Mouse (Mus musculus): ENCODE results near the gene Stxbp6. TPM values are rescaled to one million over a fixed set of nuclear protein-coding genes. Genes with fewer than 3 reads are reported as not detected.

Gene Stxbp6
- total RNA-seq, 2 experiments from 2014 or later: 1.3 to 1.5 TPM

DNA sequence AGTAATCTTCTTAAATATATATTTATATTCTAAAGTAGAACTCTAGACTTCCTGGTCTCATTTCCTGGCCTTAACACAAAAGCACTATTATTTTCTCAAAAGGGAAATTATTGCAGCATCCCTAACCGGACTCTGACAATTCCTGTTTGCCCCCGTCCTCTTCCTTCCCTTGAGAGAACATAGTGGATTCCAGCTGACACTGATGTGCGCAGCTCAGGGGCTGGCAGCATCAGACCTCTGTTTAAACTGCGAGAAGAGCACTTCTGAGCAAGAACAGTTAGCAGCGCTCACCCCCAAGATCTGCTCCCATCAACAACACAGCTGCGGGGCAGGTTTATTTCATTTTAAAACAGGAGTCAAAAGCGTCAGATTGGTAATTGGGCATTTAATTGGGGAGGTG lies 142.8 kb downstream of the Stxbp6 start:
- no peak for ATAC-seq (replicated peaks; ENCODE audit: low FRiP score, poor library complexity, severe bottlenecking)

DNA sequence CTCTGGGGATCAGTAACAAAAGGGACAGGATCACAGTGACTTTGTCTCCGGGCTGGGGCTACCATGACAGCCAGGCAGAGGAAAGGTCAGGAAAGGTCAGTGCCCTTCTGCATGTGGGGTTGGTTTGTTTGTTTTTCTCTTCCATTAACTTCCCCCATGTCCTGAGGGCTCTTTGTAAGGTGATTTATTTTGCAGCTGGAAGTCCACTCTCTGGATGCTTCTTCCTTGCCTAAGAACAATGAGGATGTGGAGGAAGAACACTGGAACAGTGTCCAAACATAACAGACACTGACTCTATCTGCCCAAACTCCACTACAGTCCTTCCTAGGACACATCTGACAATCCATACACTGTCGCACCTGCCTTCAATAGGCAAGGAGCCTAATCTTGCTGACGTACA lies 146.1 kb downstream of the Stxbp6 start:
- no peak for ATAC-seq (replicated peaks; ENCODE audit: low FRiP score, poor library complexity, severe bottlenecking)

DNA sequence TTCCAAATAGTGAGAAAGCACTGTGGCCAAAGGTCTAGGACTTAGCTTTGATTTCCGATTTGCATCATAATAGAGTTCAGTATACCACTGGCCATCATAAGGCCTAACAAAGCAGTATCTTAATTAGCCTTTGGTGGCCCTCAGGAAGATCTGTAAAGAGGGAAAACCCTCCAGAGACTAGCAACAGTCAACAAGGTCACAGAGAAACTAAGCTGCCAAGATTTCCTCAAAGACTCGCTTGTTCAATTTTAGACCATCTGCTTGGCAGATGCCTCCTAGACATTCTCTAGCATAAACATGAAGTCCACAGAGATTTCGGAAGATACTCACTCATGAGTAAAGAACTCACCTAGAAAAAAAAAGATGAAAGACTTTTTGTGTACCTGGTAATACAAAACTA lies 148.6 kb downstream of the Stxbp6 start:
- no peak for ATAC-seq (replicated peaks; ENCODE audit: low FRiP score, poor library complexity, severe bottlenecking)

DNA sequence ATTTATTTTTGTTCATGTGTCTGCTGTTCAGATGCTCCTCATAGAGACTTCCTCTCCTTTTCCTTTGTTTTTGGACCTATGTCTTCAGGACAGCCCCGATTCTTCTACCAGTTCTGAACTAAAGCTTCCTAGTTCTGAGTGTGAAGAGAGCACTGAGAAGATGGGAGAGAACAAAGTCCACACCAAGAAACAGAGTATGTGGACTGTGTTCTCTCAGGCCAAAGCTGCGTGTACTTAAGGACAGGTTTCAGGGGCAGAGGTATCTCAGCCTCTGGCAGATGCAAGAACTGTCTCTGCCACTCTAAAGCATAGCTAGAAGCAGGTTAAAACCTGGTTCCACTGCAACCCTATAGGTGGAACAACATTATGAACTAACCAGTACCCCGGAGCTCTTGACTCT lies 151.2 kb downstream of the Stxbp6 start:
- ATAC-seq (replicated peaks; ENCODE audit: low FRiP score, poor library complexity, severe bottlenecking): no peak

DNA sequence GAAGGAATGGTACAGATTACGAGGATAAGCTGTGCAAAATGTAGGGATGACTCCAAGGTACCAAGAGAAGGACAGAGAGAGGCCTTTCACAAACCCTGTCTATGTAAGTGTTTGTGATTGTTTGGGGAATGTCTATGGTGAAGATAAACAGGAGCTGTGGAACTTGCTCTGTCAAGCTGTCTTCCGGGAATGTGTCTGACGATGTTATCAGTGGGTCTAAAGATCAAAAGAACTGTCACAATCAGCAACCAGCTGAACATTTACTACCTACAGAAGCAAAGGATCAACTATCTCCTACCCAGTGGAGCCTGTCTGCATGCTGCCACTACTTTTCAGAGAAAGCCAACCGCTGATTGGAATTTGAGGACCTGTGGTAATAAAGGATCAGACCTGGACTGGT lies 152.3 kb downstream of the Stxbp6 start:
- ATAC-seq (replicated peaks; ENCODE audit: low FRiP score, poor library complexity, severe bottlenecking): no peak

DNA sequence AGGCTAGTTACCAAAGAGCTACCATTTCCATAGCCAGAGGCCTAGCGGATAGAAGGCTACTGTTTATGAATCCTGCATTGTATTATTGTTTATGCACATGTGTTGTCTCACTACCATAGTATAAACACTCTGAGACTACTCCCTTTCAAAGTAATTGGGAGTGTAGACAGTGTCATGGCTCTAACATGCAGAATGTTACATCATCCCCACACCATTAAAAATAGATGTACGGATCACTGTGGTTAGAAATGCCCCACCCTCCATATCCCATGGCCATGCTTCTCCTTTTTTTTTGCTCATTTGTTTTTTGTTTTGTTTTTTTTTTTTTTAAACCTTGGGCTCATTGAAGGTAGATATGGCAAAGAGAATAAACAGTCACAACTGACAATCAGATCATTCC lies 154.9 kb downstream of the Stxbp6 start:
- no peak for ATAC-seq (replicated peaks; ENCODE audit: low FRiP score, poor library complexity, severe bottlenecking)

DNA sequence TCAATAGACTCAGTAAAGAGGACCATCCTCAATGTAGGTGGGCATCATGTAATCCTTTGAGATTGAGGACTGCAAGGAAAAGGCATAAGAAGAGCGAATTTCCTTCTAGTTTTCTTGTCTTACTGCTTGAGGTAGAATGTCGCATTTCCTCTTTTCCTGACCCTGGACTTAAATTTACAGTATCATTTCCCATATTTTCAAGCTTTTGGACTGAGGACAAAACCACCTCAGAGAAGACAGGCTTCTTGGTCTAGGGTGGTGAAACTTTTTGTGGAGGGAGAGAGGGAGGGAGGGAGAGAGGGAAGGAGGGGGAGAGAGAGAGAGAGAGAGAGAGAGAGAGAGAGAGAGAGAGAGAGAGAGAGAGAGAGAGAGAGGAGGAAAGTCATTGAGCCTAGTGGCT lies 155.6 kb downstream of the Stxbp6 start:
- ATAC-seq (replicated peaks; ENCODE audit: low FRiP score, poor library complexity, severe bottlenecking): no peak

DNA sequence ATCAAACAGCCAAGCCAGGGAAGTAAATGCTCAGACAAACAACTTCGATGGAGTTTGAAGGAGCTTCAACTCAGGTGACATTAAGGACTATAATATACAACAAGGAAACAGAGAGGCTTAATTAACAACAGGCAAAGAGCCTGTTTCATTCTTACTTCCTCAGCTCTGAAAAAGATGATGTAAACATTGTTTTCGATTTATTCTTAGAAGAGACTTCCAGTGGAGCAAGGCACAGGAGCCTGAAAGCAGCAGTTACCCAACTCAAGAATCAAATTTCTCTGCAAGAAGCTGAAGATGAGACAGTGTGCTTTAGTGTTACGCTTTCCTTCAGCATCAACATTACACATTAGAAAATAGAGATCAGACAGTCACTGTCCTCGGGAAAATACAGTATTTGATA lies 160.7 kb downstream of the Stxbp6 start:
- no peak for ATAC-seq (replicated peaks; ENCODE audit: low FRiP score, poor library complexity, severe bottlenecking)

DNA sequence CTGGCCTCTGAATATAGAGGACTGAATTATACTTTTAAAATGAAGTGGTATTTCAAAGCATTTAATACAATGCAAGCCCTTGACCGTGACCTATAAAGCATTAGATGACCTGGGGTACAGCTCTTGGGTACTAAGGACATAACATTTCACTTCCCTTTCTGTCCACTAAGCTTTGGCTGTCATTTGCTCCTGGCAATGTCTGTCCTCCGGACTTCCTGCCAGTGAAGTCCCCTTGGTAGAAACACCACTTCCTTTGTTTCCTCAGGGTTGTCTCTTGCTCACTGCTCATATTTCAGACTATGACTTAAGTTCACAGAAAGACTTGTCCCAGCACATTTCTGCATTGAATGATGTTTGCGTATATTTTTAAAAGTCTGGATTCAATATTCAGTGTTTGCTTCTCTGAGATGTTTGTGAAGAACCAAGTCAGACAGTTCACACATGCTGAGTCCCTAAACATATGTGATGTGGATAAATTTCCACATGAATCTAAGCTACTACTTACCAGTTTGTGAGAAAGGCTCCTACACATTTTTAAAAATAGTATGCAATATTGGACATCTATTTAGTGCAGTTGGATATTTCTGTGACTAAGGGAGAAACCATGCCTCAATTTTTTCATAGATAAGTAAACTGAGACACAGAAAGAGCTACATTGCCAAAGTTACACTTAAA lies 166.3 kb downstream of the Stxbp6 start:
- ATAC-seq (replicated peaks; ENCODE audit: low FRiP score, poor library complexity, severe bottlenecking): no peak

DNA sequence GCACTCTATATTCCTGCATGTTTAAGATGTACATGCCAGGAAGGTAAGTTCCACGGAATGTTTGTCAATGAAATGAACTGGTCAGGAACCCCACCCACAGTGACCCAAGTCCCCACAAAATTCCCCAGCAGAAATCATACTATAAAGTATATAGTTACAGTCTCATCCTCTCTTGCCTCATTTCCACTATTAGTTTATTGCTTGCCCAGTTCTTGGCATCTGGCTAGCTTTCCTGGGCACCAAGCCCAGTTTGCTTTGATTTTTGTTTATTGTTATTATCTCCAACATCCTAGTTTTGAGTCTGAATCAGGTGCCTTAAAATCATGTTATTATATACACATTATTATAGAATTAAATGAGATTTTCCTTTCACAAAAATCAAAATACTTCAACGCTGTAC lies 168.5 kb downstream of the Stxbp6 start:
- ATAC-seq (replicated peaks; ENCODE audit: low FRiP score, poor library complexity, severe bottlenecking): no peak

DNA sequence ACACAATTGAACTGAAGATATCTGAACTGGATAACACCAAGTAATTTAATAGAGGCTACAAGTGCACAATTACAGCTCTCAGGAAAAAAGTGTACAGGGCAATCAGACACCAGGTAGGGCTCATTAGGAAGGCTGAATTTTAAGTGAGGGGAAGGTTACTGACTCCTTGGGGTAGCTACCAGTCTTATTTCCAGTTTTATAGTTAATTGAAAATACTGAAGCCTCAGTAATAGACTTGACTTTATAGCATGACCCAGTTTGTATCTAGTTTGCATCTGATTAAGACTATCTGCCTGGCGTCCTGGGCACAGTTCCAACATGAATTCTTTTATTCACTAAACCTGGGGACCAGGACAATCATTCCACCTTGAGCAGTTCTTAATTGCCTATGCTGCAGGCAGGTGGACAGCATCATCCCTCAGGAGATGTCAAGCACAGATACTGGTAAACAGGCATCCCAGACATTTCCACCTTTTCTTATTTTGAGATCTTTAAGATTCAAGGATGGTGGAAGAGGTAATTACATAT lies 171.2 kb downstream of the Stxbp6 start:
- no peak for ATAC-seq (replicated peaks; ENCODE audit: low FRiP score, poor library complexity, severe bottlenecking)

DNA sequence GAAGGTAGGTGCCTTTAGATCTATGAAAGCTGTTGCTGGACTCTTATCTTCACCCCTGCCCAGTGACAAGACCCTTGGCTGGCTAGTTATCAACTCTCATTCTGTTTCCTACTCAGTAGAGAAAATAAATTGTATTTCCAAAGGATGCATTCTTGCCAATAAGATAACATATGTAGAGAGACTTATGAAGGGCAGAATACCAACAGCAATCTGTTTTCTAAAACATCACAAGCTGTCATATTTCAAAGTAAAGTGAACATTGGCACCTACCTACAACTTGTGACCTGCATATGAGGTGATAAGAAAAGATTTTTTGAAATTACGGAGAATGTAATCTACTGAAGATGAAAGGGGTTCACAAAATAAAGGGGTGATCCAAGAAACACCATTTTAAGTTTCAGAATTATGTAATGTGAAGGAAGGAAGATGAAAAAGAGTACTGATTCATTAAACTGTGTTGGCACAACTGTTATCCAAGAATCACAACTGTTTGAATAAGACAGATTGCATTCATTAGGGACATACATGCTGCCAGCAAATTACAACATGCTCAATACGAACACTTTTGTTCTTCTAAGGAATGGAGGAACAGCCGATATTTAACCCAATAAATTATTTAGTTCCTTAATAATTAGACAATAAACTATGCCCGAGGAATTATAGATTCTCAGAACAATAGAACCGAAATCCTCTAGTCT lies 175.2 kb downstream of the Stxbp6 start:
- ATAC-seq (replicated peaks; ENCODE audit: low FRiP score, poor library complexity, severe bottlenecking): no peak

DNA sequence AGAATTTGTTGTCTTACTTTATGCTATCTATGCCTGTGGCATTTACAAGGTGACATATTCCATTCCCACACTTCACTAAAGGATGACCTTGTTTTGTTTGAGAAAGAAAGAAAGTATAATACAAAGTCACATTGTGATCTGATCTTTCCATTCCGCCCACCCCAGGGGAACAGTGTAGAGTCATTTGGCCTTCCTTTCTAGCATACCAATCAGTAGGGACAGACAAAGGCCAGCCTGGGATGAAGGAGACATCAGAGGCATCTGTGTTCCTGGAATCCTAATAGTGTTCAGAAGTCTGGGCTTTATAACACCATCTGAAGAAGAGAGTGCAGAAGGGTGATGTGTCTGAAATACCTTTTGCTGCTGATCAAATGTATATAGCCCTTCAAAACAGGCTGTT lies 178.0 kb downstream of the Stxbp6 start:
- ATAC-seq (replicated peaks; ENCODE audit: low FRiP score, poor library complexity, severe bottlenecking): no peak

DNA sequence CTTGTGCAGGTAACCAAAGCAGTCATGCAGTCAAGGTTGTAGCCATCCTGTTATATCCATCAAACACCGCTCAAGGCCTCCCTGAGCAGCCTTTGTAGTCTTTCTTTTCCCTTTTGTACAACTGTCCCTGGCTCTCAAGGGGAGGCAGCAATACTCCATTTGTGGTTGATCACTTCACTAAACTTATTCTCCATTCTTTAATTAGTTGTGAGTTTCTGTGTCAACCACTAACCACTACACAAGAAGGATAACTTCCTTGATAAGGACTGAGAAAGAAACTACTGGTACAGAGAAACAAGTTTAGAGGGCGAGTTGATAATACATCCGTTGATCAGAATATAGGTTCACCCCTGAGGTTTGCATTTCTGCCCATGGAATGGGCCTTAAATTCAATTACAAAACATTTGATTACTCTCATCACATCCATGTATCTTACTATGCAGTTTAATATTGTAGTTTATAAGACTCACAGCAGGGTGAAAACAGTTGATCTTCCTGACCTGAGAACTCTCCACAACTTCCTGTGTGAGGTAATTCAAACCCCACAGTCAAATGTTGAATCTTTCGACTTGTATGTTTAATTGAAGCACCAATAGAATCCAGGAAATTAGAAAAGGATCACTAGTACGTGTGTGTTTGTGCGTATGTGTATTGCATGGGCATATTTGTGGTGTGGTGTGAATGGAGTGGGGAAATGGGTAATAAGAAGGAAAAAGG lies 184.7 kb downstream of the Stxbp6 start:
- ATAC-seq (replicated peaks; ENCODE audit: low FRiP score, poor library complexity, severe bottlenecking): no peak

DNA sequence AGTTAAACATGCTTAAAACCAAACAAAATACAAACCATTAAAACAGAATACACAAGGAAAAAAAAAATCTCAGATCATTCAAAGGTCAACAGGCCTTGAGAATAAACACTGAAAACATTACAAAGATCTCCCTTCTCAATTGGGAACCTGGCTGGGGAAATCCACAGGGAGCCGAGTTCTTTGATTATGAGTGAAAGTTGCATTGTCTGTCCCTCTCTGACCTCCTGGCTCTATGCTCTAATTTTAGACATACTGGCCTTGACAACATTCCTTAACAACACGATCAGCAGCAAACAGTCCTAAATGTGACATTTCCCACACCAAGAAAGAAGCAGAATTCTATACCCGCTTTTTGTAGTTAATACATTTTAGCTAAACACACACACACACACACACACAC lies 187.7 kb downstream of the Stxbp6 start:
- no peak for ATAC-seq (replicated peaks; ENCODE audit: low FRiP score, poor library complexity, severe bottlenecking)

DNA sequence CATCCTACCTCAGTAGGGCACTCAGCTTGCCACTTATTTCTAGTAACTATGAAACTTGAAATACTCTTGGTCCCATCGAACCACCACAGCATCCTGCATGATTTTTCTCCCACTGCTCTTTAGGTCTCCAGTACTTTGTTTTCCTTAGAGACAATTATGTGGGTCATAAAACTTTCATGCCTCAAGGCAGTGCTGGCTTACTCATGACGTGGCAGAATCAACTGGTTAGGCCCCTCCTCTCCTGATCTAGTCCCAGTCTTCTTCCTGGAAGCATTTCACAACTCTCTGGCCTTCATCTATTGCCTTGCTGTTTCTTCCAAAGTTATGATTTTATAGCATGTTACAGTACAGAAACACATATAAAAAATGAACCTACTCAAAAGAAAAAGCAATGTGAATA lies 201.8 kb downstream of the Stxbp6 start:
- no peak for ATAC-seq (replicated peaks; ENCODE audit: low FRiP score, poor library complexity, severe bottlenecking)

DNA sequence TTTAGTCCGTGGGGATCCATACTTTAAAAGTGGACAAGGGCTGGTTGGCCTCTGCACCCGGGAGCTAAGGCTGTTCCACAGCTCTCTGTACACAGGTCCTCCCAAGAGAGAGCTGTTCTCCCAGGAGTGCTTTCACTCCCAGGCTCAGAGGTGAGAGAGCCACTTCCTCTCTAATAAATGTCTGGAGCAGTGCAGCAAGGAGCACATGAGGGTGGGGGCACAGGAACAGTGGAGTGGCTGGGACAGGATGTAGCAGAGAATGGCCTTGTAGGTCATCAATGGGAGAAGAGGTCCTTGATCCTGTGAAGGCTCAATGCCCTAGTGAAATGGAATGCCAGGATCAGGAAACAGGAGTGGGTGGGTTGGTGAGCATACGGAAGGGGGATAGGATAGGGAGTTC lies 209.1 kb downstream of the Stxbp6 start:
- no peak for ATAC-seq (replicated peaks; ENCODE audit: low FRiP score, poor library complexity, severe bottlenecking)

DNA sequence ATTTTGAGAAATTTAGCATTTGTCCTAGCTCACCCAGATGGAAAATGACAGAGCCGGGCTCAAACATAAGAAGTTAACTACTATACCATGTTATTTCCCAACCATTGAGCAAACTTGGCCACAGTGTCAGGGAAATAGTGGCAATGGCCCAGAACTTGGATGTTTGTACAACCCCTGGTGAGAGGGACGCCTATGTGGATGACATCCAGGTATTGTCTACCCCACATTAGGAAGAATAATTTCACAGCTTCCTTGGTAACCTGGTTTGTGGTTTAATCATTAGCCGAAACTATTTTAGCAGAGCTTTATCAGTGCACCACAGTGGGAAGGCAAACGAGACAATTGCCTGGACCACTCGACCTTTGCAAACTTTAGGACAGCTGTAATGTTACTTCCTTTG lies 215.1 kb downstream of the Stxbp6 start:
- no peak for ATAC-seq (replicated peaks; ENCODE audit: low FRiP score, poor library complexity, severe bottlenecking)

DNA sequence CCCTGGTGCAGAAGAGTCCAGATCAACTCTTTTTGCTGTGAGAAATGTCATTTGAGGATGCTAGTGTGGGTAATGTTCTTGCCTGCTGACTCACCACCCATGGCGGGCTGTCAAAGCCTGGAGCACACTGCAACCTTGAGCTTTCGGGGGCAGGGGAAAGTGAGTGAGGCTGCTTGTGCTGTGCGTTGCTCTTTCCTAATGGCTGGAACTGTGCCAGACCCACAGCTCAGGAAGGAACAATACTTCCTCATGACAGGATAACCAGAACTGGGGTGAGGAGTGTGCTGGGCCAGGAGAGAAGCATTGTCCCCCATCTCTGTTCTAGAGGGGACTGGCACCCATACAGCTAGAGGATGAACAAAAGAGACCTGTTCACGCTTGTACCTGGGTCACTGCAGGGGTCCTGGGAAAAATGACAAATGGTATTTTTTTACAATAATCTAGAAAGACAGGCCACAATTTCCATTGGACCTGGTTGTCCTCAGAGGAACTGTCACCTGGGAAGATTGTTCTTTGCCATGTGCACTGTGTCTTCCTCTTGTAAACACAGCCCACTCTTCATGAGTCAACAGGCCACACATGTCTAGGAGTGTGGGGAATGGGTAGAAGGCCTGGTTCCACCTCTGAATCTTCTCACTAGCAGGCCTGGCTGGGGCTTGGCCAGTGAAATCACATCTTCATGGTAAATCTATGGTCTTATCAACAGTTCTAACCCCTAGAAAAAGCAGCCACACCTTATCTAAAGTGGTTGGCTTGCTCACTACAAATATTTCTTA lies 216.2 kb downstream of the Stxbp6 start:
- no peak for ATAC-seq (replicated peaks; ENCODE audit: low FRiP score, poor library complexity, severe bottlenecking)

DNA sequence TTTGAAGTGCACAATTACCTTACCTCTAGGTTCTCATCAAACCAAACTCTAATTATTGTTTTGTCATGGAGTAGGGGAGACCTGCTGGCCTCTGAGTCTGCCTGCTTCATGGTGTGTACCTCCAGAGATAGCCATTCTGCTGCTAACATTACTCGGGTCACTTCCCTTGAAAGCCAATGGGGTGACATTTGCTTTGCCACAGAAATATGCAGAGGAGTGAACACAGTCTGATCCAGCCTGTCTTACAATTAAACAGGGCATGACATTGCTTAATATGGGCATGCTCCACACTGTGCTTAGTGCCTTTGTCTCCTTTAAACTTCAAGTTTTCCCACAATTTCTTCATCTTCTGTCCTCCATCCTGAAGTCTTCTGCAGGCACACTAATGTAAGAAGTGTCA lies 222.5 kb downstream of the Stxbp6 start:
- no peak for ATAC-seq (replicated peaks; ENCODE audit: low FRiP score, poor library complexity, severe bottlenecking)

Measured in erythroid progenitor cell, adult 5-6 weeks (primary cell).